9 mouse cellular contexts compared by ENCODE assay signal in genomic region chr17:55957168-55957567, GRCm38 (mm10). TPM values are rescaled to one million over a fixed set of nuclear protein-coding genes. Genes with fewer than 3 reads are reported as not detected.
A peak's percentile ranks its signal among the peaks of the same experiment; 100 is the strongest.
DNase-seq lines count a peak whose midpoint lies in the region; ATAC-seq and TF ChIP-seq lines count a peak whose summit lies in the region.
"Had no signal": no experiment of that assay in that cellular context is flagged by ENCODE, and none has a peak within 500 bp of the region (broad histone marks: within the 10 kb centered on the region; RNA-seq: fewer than 3 reads in every experiment).

No protein-coding gene starts in this region.

- H3K4me3 ChIP-seq in E14TG2a.4 (replicated peaks; ENCODE audit: low read length) = peak overlapping the region; percentile 84; the same call in 1 of the 2 replicates
- H3K4me3 ChIP-seq in embryonic facial prominence, embryonic 13.5 days = no peak overlapping the region

- WGBS in embryonic facial prominence, embryonic 13.5 days = 13% methylated on average over 9 of the region's 9 CpGs

- peak; percentile 97 for TF ChIP-seq CTCF in E14TG2a.4 (conservative IDR thresholded peaks at IDR 0.05; ENCODE audit: low read length)

- DNase-seq in adrenal gland, postnatal 14 days = peak; percentile 87
- peak; percentile 82 for DNase-seq in heart, postnatal 4 days
- DNase-seq in layer of hippocampus, adult 8-10 months (ENCODE audit: low spot score in 2 of 2) = peak; percentile 54 to 74
- DNase-seq in lung, postnatal 36 days = peak; percentile 87
- peak; percentile 76 to 78 for DNase-seq in right cerebral cortex, adult 2 months (ENCODE audit: low spot score in 2 of 2)
- peak; percentile 55 for DNase-seq in yolk sac, embryonic 10.5 days (ENCODE audit: low spot score)

- H3K27ac ChIP-seq in embryonic facial prominence, embryonic 13.5 days = no peak overlapping the region
- H3K27ac ChIP-seq: heart, embryonic 15.5 days had no signal

- 0 out of 2 replicates have a peak overlapping the region, but pooled peaks have one; percentile 82 for H3K4me2 ChIP-seq in embryonic facial prominence, embryonic 13.5 days

- H3K9ac ChIP-seq in embryonic facial prominence, embryonic 13.5 days = no peak overlapping the region
- H3K9ac ChIP-seq: heart, embryonic 15.5 days had no signal

- H3K27me3 ChIP-seq in E14TG2a.4 (ENCODE audit: insufficient read depth, low read length) = no peaks in the 10 kb centered on the region
- peaks cover 22% of the 10 kb centered on the region for H3K27me3 ChIP-seq in embryonic facial prominence, embryonic 13.5 days

- H3K9me3 ChIP-seq in E14TG2a.4 (ENCODE audit: low read length) = no peaks in the 10 kb centered on the region
- H3K9me3 ChIP-seq in embryonic facial prominence, embryonic 13.5 days = no peaks in the 10 kb centered on the region
- H3K9me3 ChIP-seq: heart, embryonic 15.5 days had no signal

- peaks cover 24% of the 10 kb centered on the region for H3K36me3 ChIP-seq in E14TG2a.4 (ENCODE audit: insufficient read depth, low read length)
- peaks cover 15% of the 10 kb centered on the region for H3K36me3 ChIP-seq in embryonic facial prominence, embryonic 13.5 days

- H3K4me1 ChIP-seq in E14TG2a.4 (replicated peaks; ENCODE audit: low read depth, low read length) = peaks cover 72% of the 10 kb centered on the region
- peaks cover 30% of the 10 kb centered on the region for H3K4me1 ChIP-seq in embryonic facial prominence, embryonic 13.5 days

- no peak for ATAC-seq in embryonic facial prominence, embryonic 13.5 days (ENCODE audit: insufficient number of reproducible peaks, insufficient read depth, low FRiP score, low TSS enrichment, low read depth)

RNA-seq across cellular contexts. Expression of gene Yju2, which starts 1.7 kb away (rescaled TPM):
- total RNA-seq in adrenal gland, postnatal 14 days (2021) = 18.2 and 24.8 TPM in 2 replicates
- 27.0 and 29.5 TPM in 2 replicates for polyA plus RNA-seq in embryonic facial prominence, embryonic 13.5 days (2015; fragmentation: Nextera tagmentation; extraction: Ambion mirVana)
- total RNA-seq in heart, postnatal 4 days (2021) = 10 to 100 TPM; 14.8 to 14.9 TPM
- total RNA-seq in layer of hippocampus, adult 8-10 months (2022) = 10 to 100 TPM; 16.9 to 19.1 (median 18.9) TPM

RNA-seq across cellular contexts. Expression of gene Ebi3, which starts 4.7 kb away (rescaled TPM):
- 1.2 and 1.6 TPM in 2 replicates for total RNA-seq in adrenal gland, postnatal 14 days (2021)
- polyA plus RNA-seq in embryonic facial prominence, embryonic 13.5 days (2015; fragmentation: Nextera tagmentation; extraction: Ambion mirVana) = 1.3 and 1.9 TPM in 2 replicates
- under 1 TPM; 0.61 to 0.71 TPM for total RNA-seq in heart, postnatal 4 days (2021)
- total RNA-seq in layer of hippocampus, adult 8-10 months (2022) = 1 to 10 TPM; 1.2 to 3.2 (median 1.8) TPM

RNA-seq across cellular contexts. Expression of gene Zfp119b, which starts 7.9 kb away (rescaled TPM):
- 4.4 and 5.4 TPM in 2 replicates for total RNA-seq in adrenal gland, postnatal 14 days (2021)
- polyA plus RNA-seq in embryonic facial prominence, embryonic 13.5 days (2015; fragmentation: Nextera tagmentation; extraction: Ambion mirVana) = 5.8 and 7.2 TPM in 2 replicates
- 1 to 10 TPM; 3.3 to 4.0 TPM for total RNA-seq in heart, postnatal 4 days (2021)
- total RNA-seq in layer of hippocampus, adult 8-10 months (2022) = 1 to 10 TPM; 3.3 to 5.6 (median 3.8) TPM

RNA-seq across cellular contexts. Expression of gene Shd, which starts 13.1 kb away (rescaled TPM):
- total RNA-seq in adrenal gland, postnatal 14 days (2021) = 1.2 and 3.7 TPM in 2 replicates
- 35.2 and 35.5 TPM in 2 replicates for polyA plus RNA-seq in embryonic facial prominence, embryonic 13.5 days (2015; fragmentation: Nextera tagmentation; extraction: Ambion mirVana)
- total RNA-seq in heart, postnatal 4 days (2021) = 1 to 10 TPM; 3.7 to 4.6 TPM
- total RNA-seq in layer of hippocampus, adult 8-10 months (2022) = 10 to 100 TPM; 24.3 to 29.0 (median 26.8) TPM

RNA-seq across cellular contexts. Expression of gene Fsd1, which starts 29.1 kb away (rescaled TPM):
- 1.6 and 2.9 TPM in 2 replicates for total RNA-seq in adrenal gland, postnatal 14 days (2021)
- 31.9 and 40.5 TPM in 2 replicates for polyA plus RNA-seq in embryonic facial prominence, embryonic 13.5 days (2015; fragmentation: Nextera tagmentation; extraction: Ambion mirVana)
- total RNA-seq in heart, postnatal 4 days (2021) = 1 to 10 TPM in 1 of 2 experiments, under 1 TPM in 1; 0.34 to 1.5 TPM
- 10 to 100 TPM; 68.1 to 83.4 (median 76.2) TPM for total RNA-seq in layer of hippocampus, adult 8-10 months (2022)
